Mouse (Mus musculus): ENCODE measurements around the gene Mpzl1.

DNA sequence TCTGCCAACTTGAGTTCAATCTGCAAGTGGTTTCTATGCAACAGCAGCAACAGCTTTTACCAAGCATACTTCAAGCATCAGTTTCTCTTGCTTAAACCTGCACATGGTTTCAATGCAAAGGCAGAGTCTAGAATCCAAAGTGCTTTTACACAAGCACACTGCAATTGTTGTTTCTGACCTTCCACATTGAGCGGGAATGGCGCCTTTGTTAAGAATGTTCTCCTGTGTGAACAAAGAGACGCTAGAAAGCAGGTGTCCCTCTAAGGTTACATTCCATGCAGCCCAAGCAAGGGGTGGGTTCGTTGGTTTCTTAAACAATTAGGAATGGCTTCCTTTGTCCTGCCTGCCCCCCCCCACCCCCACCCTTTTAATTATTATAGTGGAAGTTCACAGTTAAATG is 20.4 kb downstream of the Mpzl1 start:
- TF ChIP-seq CTCF (IDR thresholded peaks at IDR 0.05; ENCODE audit: low read depth, low read length), result no peak
- no peak for TF ChIP-seq POLR2A (IDR thresholded peaks at IDR 0.05; ENCODE audit: extremely low read depth, insufficient read depth, low read length)

Measured in liver, adult 2 months (tissue).